Mouse (Mus musculus): ENCODE measurements around the gene Zfand3. TPM values are rescaled to one million over a fixed set of nuclear protein-coding genes. Genes with fewer than 3 reads are reported as not detected.

Zfand3 gene
- polyA plus RNA-seq, 1 experiment: 111 TPM

DNA sequence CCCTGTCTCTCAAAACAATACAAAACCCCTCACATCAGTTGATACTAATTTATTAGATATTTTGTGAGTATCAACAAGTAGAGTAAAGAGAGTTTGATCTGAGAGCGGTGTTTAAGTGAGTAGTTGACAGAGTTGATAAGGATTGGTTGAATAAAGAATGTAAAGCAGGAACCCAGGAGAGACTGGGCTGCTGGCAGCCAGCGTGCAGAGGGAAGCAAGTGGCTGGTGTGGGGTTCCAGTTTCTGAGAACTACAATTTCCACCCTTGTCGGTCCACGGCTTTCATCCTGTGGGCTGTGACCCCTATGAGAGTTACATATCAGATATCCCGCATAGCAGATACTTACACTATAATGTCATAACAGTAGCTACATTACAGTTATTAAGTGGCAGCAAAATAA, 158.4 kb downstream of the Zfand3 start:
- Histone ChIP-seq H3K27ac (ENCODE audit: insufficient read depth, low read depth, low read length) (no peak overlapping the region), H3K27me3 (replicated peaks; ENCODE audit: control insufficient read depth, insufficient read depth, low read length) (no peaks in the 10 kb centered on the region), H3K36me3 (ENCODE audit: control insufficient read depth, insufficient read depth, low read length) (no peaks in the 10 kb centered on the region), H3K4me3 (ENCODE audit: insufficient read depth, low read depth, low read length) (no peak overlapping the region), H3K4me1 (ENCODE audit: control insufficient read depth, insufficient read depth, low read length) (peaks cover 6% of the 10 kb centered on the region; the same call in 1 of the 2 replicates)
- 81% methylated on average over 5 of the region's 5 CpGs for WGBS
- DNase-seq: no peak
- TF ChIP-seq POLR2A (IDR thresholded peaks at IDR 0.05; ENCODE audit: low read depth, low read length) (no peak), CTCF (conservative IDR thresholded peaks at IDR 0.05; ENCODE audit: insufficient read depth, insufficient read length, low read depth, low read length) (no peak)

DNA sequence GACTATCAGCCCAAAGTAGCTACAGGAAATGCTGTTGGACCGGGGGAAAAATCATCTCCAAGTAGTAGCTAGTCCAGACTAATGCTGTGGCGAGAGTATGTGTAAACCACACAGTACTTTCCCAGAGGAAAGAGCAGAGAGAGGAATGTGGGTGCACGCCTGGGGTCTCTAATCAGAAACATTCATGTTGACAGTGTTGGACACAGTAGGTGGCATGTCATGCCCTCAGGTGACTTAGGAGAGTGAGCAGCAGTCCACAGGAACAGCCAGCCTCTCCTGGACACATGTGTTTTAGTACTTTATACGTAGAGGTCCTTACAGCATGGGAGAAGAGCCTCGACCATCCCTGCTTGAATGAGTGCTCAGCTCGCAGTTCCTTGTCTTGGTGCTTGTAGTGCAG, 159.3 kb downstream of the Zfand3 start:
- WGBS: 88% methylated on average over 6 of the region's 6 CpGs
- no peak for TF ChIP-seq CTCF (conservative IDR thresholded peaks at IDR 0.05; ENCODE audit: insufficient read depth, insufficient read length, low read depth, low read length)
- TF ChIP-seq POLR2A (IDR thresholded peaks at IDR 0.05; ENCODE audit: low read depth, low read length): no peak
- Histone ChIP-seq H3K4me3 (ENCODE audit: insufficient read depth, low read depth, low read length) (no peak overlapping the region), H3K36me3 (ENCODE audit: control insufficient read depth, insufficient read depth, low read length) (no peaks in the 10 kb centered on the region), H3K4me1 (ENCODE audit: control insufficient read depth, insufficient read depth, low read length) (peaks cover 6% of the 10 kb centered on the region; the same call in 1 of the 2 replicates), H3K27me3 (replicated peaks; ENCODE audit: control insufficient read depth, insufficient read depth, low read length) (no peaks in the 10 kb centered on the region), H3K27ac (ENCODE audit: insufficient read depth, low read depth, low read length) (no peak overlapping the region)
- DNase-seq: no peak

DNA sequence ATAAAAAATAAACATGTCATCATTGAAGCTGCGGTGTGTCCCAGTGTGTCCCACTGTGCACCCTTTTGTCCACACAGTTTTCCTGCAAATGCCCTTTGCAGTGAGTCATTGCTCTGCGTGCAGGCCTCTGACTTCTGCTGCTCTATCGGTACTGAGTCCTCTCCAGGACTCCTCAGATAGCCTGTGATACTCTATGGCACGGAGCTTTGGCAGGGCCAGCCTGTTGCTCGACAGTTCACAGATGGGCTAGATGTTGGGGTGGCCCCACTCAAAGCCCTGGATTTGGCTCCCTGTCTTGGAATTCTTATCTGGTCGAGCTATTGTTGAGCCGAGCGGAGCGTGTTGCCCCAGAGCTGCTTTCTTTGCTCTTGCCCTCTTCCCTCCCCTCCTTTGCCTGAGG, 160.3 kb downstream of the Zfand3 start:
- Histone ChIP-seq H3K4me1 (ENCODE audit: control insufficient read depth, insufficient read depth, low read length) (0 out of 2 replicates have a peak, but pooled peaks cover 6% of the 10 kb centered on the region), H3K27ac (ENCODE audit: insufficient read depth, low read depth, low read length) (no peak overlapping the region), H3K27me3 (replicated peaks; ENCODE audit: control insufficient read depth, insufficient read depth, low read length) (no peaks in the 10 kb centered on the region), H3K4me3 (ENCODE audit: insufficient read depth, low read depth, low read length) (no peak overlapping the region), H3K36me3 (ENCODE audit: control insufficient read depth, insufficient read depth, low read length) (no peaks in the 10 kb centered on the region)
- TF ChIP-seq POLR2A (IDR thresholded peaks at IDR 0.05; ENCODE audit: low read depth, low read length): no peak
- no peak for TF ChIP-seq CTCF (conservative IDR thresholded peaks at IDR 0.05; ENCODE audit: insufficient read depth, insufficient read length, low read depth, low read length)
- WGBS: 84% methylated on average over 9 of the region's 9 CpGs
- no peak for DNase-seq

DNA sequence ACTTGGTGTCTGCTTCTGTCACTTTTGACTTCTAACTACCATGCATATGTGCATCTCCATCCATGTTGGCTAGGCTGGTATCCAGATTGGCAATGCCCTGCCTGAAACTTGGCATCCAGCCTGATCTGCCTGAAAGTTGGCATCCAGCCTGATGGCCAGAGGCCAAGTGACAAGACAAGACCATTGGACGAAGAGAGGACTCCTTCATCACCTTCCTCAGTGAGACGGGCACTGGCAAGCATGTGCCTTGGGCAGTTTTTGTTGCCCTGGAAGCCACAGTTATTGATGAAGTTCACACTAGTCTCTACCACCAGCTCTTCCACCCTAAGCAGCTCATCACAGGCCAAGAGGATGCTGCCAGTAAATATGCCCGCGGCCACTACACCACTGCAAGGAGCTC, 172.9 kb downstream of the Zfand3 start:
- TF ChIP-seq POLR2A (IDR thresholded peaks at IDR 0.05; ENCODE audit: low read depth, low read length) (no peak), CTCF (conservative IDR thresholded peaks at IDR 0.05; ENCODE audit: insufficient read depth, insufficient read length, low read depth, low read length) (no peak)
- WGBS: 59% methylated on average over 4 of the region's 4 CpGs
- no peaks in the 10 kb centered on the region for H3K27me3 ChIP-seq (replicated peaks; ENCODE audit: control insufficient read depth, insufficient read depth, low read length)
- H3K27ac ChIP-seq (ENCODE audit: insufficient read depth, low read depth, low read length): no peak overlapping the region
- no peak overlapping the region for H3K4me3 ChIP-seq (ENCODE audit: insufficient read depth, low read depth, low read length)
- peak; percentile 85 for DNase-seq
- peaks cover 8% of the 10 kb centered on the region; the same call in 1 of the 2 replicates for H3K4me1 ChIP-seq (ENCODE audit: control insufficient read depth, insufficient read depth, low read length)
- H3K36me3 ChIP-seq (ENCODE audit: control insufficient read depth, insufficient read depth, low read length): no peaks in the 10 kb centered on the region

DNA sequence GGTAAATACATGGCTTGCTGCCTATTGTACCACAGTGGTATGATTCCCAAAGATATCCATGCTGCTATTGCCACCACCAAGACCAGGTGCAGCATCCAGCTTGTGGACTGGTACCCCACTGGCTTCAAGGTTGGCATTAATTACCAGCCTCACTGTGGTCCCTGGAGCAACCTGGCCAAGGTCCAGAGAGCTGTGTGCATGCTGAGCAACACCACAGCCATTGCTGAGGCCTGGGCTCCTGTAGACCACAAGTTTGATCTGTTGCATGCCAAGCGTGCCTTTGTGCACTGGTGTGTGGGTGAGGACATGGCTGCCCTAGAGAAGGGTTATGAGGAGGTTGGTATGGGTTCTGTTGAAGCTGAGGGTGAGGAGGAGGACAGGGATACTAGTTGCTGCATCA, 173.9 kb downstream of the Zfand3 start:
- DNase-seq: peak; percentile 77
- H3K27me3 ChIP-seq (replicated peaks; ENCODE audit: control insufficient read depth, insufficient read depth, low read length): no peaks in the 10 kb centered on the region
- no peak overlapping the region for H3K27ac ChIP-seq (ENCODE audit: insufficient read depth, low read depth, low read length)
- TF ChIP-seq POLR2A (IDR thresholded peaks at IDR 0.05; ENCODE audit: low read depth, low read length) (no peak), CTCF (conservative IDR thresholded peaks at IDR 0.05; ENCODE audit: insufficient read depth, insufficient read length, low read depth, low read length) (no peak)
- peaks cover 8% of the 10 kb centered on the region; the same call in 1 of the 2 replicates for H3K4me1 ChIP-seq (ENCODE audit: control insufficient read depth, insufficient read depth, low read length)
- no peak overlapping the region for H3K4me3 ChIP-seq (ENCODE audit: insufficient read depth, low read depth, low read length)
- 51% methylated on average over 1 of the region's 1 CpGs for WGBS
- H3K36me3 ChIP-seq (ENCODE audit: control insufficient read depth, insufficient read depth, low read length): no peaks in the 10 kb centered on the region

DNA sequence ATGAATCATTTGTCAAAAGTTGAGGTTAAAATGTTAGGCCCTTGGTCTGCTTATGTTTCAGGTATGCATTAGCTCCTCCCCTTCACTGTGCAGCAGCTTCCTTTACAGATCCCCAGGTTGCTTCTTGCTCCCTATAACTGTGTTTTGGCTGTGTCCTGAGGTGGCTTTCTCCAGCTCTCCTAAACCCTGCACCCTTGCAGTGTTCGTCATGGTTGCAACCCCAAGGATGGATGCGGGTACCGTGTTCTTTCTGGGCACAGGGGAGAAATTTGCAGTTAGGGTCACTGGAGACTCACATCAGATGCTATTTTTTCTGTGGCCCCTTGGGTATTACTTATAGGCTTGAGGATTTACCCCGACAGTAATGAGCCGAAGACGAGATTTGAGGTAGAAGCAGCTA, 175.7 kb downstream of the Zfand3 start:
- TF ChIP-seq CTCF (conservative IDR thresholded peaks at IDR 0.05; ENCODE audit: insufficient read depth, insufficient read length, low read depth, low read length) (no peak), POLR2A (IDR thresholded peaks at IDR 0.05; ENCODE audit: low read depth, low read length) (no peak)
- no peaks in the 10 kb centered on the region for H3K36me3 ChIP-seq (ENCODE audit: control insufficient read depth, insufficient read depth, low read length)
- no peaks in the 10 kb centered on the region for H3K27me3 ChIP-seq (replicated peaks; ENCODE audit: control insufficient read depth, insufficient read depth, low read length)
- DNase-seq: no peak
- 79% methylated on average over 6 of the region's 6 CpGs for WGBS
- H3K4me3 ChIP-seq (ENCODE audit: insufficient read depth, low read depth, low read length): no peak overlapping the region
- no peak overlapping the region for H3K27ac ChIP-seq (ENCODE audit: insufficient read depth, low read depth, low read length)
- peaks cover 8% of the 10 kb centered on the region; the same call in 1 of the 2 replicates for H3K4me1 ChIP-seq (ENCODE audit: control insufficient read depth, insufficient read depth, low read length)

DNA sequence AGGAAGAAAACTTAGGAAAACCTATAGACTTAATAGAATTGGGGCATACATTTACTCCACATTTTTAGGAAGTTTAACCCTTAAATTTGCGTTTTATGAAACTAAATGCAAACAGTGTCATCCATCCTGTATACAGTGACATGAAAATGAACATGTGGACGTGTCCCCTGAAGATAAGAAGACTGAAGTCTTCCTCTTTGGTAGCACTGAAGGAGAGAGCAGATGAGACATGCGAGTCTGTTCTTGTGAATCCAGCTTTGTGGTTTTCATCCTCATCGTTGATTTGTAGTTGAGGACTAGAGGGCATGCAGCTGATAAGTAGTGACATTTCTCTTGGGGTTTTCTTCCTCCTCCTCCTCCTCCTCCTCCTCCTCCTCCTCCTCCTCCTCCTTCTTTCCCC, 177.0 kb downstream of the Zfand3 start:
- H3K36me3 ChIP-seq (ENCODE audit: control insufficient read depth, insufficient read depth, low read length): no peaks in the 10 kb centered on the region
- H3K4me1 ChIP-seq (ENCODE audit: control insufficient read depth, insufficient read depth, low read length): peaks cover 10% of the 10 kb centered on the region; the same call in 1 of the 2 replicates
- no peak for DNase-seq
- no peak overlapping the region for H3K27ac ChIP-seq (ENCODE audit: insufficient read depth, low read depth, low read length)
- 84% methylated on average over 4 of the region's 4 CpGs for WGBS
- no peak overlapping the region for H3K4me3 ChIP-seq (ENCODE audit: insufficient read depth, low read depth, low read length)
- H3K27me3 ChIP-seq (replicated peaks; ENCODE audit: control insufficient read depth, insufficient read depth, low read length): no peaks in the 10 kb centered on the region
- TF ChIP-seq POLR2A (IDR thresholded peaks at IDR 0.05; ENCODE audit: low read depth, low read length) (no peak), CTCF (conservative IDR thresholded peaks at IDR 0.05; ENCODE audit: insufficient read depth, insufficient read length, low read depth, low read length) (no peak)

All from kidney, adult 2 months (tissue).